In the genomic region with DNA sequence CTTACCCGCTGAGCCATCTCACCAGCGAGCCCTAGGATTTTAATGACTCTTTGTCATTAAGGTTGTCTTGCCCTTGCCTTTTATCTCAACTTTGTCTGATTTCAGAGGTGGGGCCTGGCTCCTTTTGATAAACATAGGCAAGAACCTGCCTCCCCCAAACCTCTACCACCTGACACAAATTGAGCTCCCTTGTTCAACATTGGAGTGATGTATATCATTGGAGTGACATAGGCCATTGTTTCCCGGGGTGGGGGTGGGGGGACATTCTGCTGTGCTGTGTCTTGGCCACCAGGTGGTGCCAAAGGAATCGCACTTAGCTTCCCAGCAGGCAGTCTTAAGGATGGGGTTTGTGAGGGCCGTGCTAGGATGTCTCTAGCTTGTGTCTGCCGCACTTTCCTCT, we compare ENCODE assay signal across 8 mouse cellular contexts. TPM values are rescaled to one million over a fixed set of nuclear protein-coding genes. Genes with fewer than 3 reads are reported as not detected.
A peak's percentile ranks its signal among the peaks of the same experiment; 100 is the strongest.
DNase-seq lines count a peak whose midpoint lies in the region; ATAC-seq lines count a peak whose summit lies in the region.

No protein-coding gene starts in this region.

- H3K36me3 ChIP-seq in embryonic facial prominence, embryonic 13.5 days: no peaks in the 10 kb centered on the region

- peak; percentile 18 for DNase-seq in cerebellum, adult 11 months
- DNase-seq in cerebellum, adult 9-11 months: no peak
- peak; percentile 26 for DNase-seq in urinary bladder, postnatal 14 days (ENCODE audit: low spot score)
- DNase-seq in urinary bladder, postnatal 10 days (ENCODE audit: low spot score): no peak
- peak; percentile 71 for DNase-seq in induced T-regulatory cell, adult 2 months (ENCODE audit: low read depth)
- peak; percentile 23 for DNase-seq in thymus, postnatal 14 days

- H3K27me3 ChIP-seq in embryonic facial prominence, embryonic 13.5 days: no peaks in the 10 kb centered on the region

- no peak overlapping the region for H3K4me3 ChIP-seq in embryonic facial prominence, embryonic 13.5 days

- 30% methylated on average over 6 of the region's 6 CpGs for WGBS in embryonic facial prominence, embryonic 13.5 days

- no peak overlapping the region for H3K9ac ChIP-seq in embryonic facial prominence, embryonic 13.5 days

- 0 out of 2 replicates have a peak, but pooled peaks have one; percentile 37 for ATAC-seq in embryonic facial prominence, embryonic 13.5 days (ENCODE audit: insufficient number of reproducible peaks, insufficient read depth, low FRiP score, low TSS enrichment, low read depth)
- ATAC-seq in megakaryocyte-erythroid progenitor cell, adult 5-6 weeks (replicated peaks; ENCODE audit: low FRiP score, low TSS enrichment, poor library complexity, severe bottlenecking): peak; percentile 96

- no peak overlapping the region for H3K4me2 ChIP-seq in embryonic facial prominence, embryonic 13.5 days

- no peaks in the 10 kb centered on the region for H3K9me3 ChIP-seq in embryonic facial prominence, embryonic 13.5 days

- no peak overlapping the region for H3K27ac ChIP-seq in embryonic facial prominence, embryonic 13.5 days

- no peaks in the 10 kb centered on the region for H3K4me1 ChIP-seq in embryonic facial prominence, embryonic 13.5 days

RNA-seq across cellular contexts. Expression of gene Wdr1, which starts 17.7 kb away (rescaled TPM):
- polyA plus RNA-seq in embryonic facial prominence, embryonic 13.5 days (2015; fragmentation: Nextera tagmentation; extraction: Ambion mirVana): 200 and 223 TPM in 2 replicates
- 75.8 and 77.7 TPM in 2 replicates for total RNA-seq in megakaryocyte-erythroid progenitor cell, adult 5-6 weeks (2014; fragmentation: Nextera tagmentation)
- total RNA-seq in megakaryocyte-erythroid progenitor cell, adult 5-6 weeks (2017): 107 and 112 TPM in 2 replicates

Comparison
In these comparisons a context has a peak if more than half of its experiments do, and no peak if none do; other contexts are left out.
1. DNase-seq: peak in cerebellum, adult 11 months (single experiment), urinary bladder, postnatal 14 days (single experiment), induced T-regulatory cell, adult 2 months (single experiment) and thymus, postnatal 14 days (single experiment); none in cerebellum, adult 9-11 months (single experiment) and urinary bladder, postnatal 10 days (single experiment).